In genomic region chr3:49674921-49675320, GRCm38 (mm10) we compare ENCODE assay signal across 26 mouse cellular contexts.
"Had no signal": no experiment of that assay in that cellular context is flagged by ENCODE, and none has a peak within 500 bp of the region (broad histone marks: within the 10 kb centered on the region; RNA-seq: fewer than 3 reads in every experiment).

No protein-coding gene starts in this region.

- DNase-seq: gastrocnemius, postnatal 14 days; gastrocnemius, postnatal 36 days; heart, adult 11 months; heart, adult 2 months; heart, postnatal 14 days; heart, postnatal 36 days; kidney, adult 18-20 months; kidney, adult 8-10 months; kidney, postnatal 10 days; kidney, postnatal 25 days; kidney, postnatal 4 days; liver; liver, embryonic 13.5 days had no signal

- H3K4me2 ChIP-seq: heart, embryonic 11.5 days; heart, embryonic 13.5 days; heart, embryonic 15.5 days; hindbrain, embryonic 14.5 days; intestine, embryonic 15.5 days; limb, embryonic 12.5 days; liver, embryonic 11.5 days; liver, embryonic 13.5 days had no signal

- H3K4me3 ChIP-seq: heart, adult 2 months; heart, embryonic 13.5 days; heart, embryonic 15.5 days; intestine, embryonic 15.5 days; layer of hippocampus, adult 2 months; left cerebral cortex, adult 2 months; limb, embryonic 10.5 days; limb, embryonic 12.5 days; liver, embryonic 13.5 days had no signal

- H3K27ac ChIP-seq: heart, adult 2 months; heart, embryonic 13.5 days; heart, embryonic 15.5 days; hindbrain, embryonic 14.5 days; intestine, embryonic 15.5 days; layer of hippocampus, adult 2 months; left cerebral cortex, adult 2 months; limb, embryonic 10.5 days; limb, embryonic 12.5 days; liver, embryonic 13.5 days had no signal

- H3K27me3 ChIP-seq: heart, embryonic 13.5 days; heart, embryonic 15.5 days; intestine, embryonic 15.5 days; limb, embryonic 12.5 days; liver, embryonic 13.5 days had no signal

- H3K36me3 ChIP-seq: heart, embryonic 13.5 days; heart, embryonic 15.5 days; intestine, embryonic 15.5 days; limb, embryonic 10.5 days; limb, embryonic 12.5 days; liver, embryonic 13.5 days had no signal

- H3K9ac ChIP-seq: heart, embryonic 13.5 days; heart, embryonic 15.5 days; hindbrain, embryonic 14.5 days; intestine, embryonic 15.5 days; limb, embryonic 12.5 days; liver, embryonic 13.5 days had no signal

- H3K4me1 ChIP-seq: intestine, embryonic 15.5 days; limb, embryonic 10.5 days; limb, embryonic 12.5 days; liver, embryonic 13.5 days had no signal

- H3K9me3 ChIP-seq: heart, embryonic 13.5 days; heart, embryonic 15.5 days; intestine, embryonic 15.5 days; limb, embryonic 10.5 days; limb, embryonic 12.5 days; liver, embryonic 13.5 days had no signal

- ATAC-seq: hindbrain, embryonic 16.5 days; inflammation-experienced regulatory T-cells, adult 6 months; intestine, embryonic 15.5 days; intestine, postnatal 0 days had no signal
